Mouse (Mus musculus) MEL (cell line): ENCODE data around the gene Rpp25. TPM values are rescaled to one million over a fixed set of nuclear protein-coding genes. Genes with fewer than 3 reads are reported as not detected.

Source experiments
- DNase-seq: peaks from one replicate; pipeline ENCODE4 v3.0.0; 2011; ENCODE audit warnings: low read depth, low spot score
- H3K27ac ChIP-seq: 2 replicates; pipeline ENCODE4 v1.5.1; 2012; ENCODE audit warnings: low read depth, mild to moderate bottlenecking, control low read depth, low read length, moderate library complexity; ENCODE audit not compliant: control insufficient read depth
- H3K27me3 ChIP-seq, 2 experiments: fragments of 150-350 bp in 1 of 2; sonication (generic) in 1 of 2; 2 replicates each; pipeline ENCODE4 v1.6.1; 2012; ENCODE audit warnings: low read length in 2 of 2, mild to moderate bottlenecking in 2 of 2, improper control_type of control experiment in 1 of 2, moderate library complexity in 1 of 2; ENCODE audit not compliant: insufficient read depth in 2 of 2, control insufficient read depth in 1 of 2
- H3K36me3 ChIP-seq, 2 experiments: 2 replicates each; pipeline ENCODE4 v1.6.1; 2012 to 2014; ENCODE audit warnings: low read length in 2 of 2, improper control_type of control experiment in 1 of 2, inconsistent platforms in 1 of 2, mild to moderate bottlenecking in 1 of 2; ENCODE audit not compliant: insufficient read depth in 2 of 2, control insufficient read depth in 1 of 2
- H3K4me1 ChIP-seq, 2 experiments: fragments of 150-350 bp in 1 of 2; sonication (generic) in 1 of 2; 2 replicates each; pipeline ENCODE4 v1.6.1; 2012; ENCODE audit warnings: low read length in 2 of 2, improper control_type of control experiment in 1 of 2, mild to moderate bottlenecking in 1 of 2; ENCODE audit not compliant: insufficient read depth in 2 of 2, control insufficient read depth in 1 of 2
- H3K4me3 ChIP-seq, 2 experiments: fragments of 150-350 bp in 1 of 2; sonication (generic) in 1 of 2; 2 replicates each; pipeline ENCODE4 v1.5.1; 2012; ENCODE audit warnings: low read depth in 2 of 2, low read length in 2 of 2, mild to moderate bottlenecking in 2 of 2, moderate library complexity in 2 of 2, control low read depth in 1 of 2, improper control_type of control experiment in 1 of 2; ENCODE audit not compliant: control insufficient read depth in 1 of 2, insufficient read depth in 1 of 2
- H3K79me2 ChIP-seq: 2 replicates; pipeline ENCODE4 v1.6.1; 2012; ENCODE audit warnings: mild to moderate bottlenecking, low read length, moderate library complexity; ENCODE audit not compliant: control insufficient read depth, poor library complexity, insufficient read depth
- H3K9ac ChIP-seq: 2 replicates; pipeline ENCODE4 v1.6.1; 2012; ENCODE audit warnings: low read depth, mild to moderate bottlenecking, control low read depth, low read length, moderate library complexity; ENCODE audit not compliant: control insufficient read depth, poor library complexity, severe bottlenecking
- H3K9me3 ChIP-seq: fragments of 150-350 bp; sonication (generic); replicated peaks from 2 replicates; pipeline ENCODE4 v1.6.1; 2012; ENCODE audit warnings: mild to moderate bottlenecking, low read length, improper control_type of control experiment, moderate library complexity; ENCODE audit not compliant: insufficient read depth
- BHLHE40 ChIP-seq: IDR thresholded peaks from 2 replicates; pipeline ENCODE4 v1.6.1; 2012; ENCODE audit warnings: low read depth, mild to moderate bottlenecking, inconsistent platforms, low read length, improper control_type of control experiment, borderline replicate concordance
- CHD1 ChIP-seq: IDR thresholded peaks from 2 replicates; pipeline ENCODE4 v1.6.1; 2012; ENCODE audit warnings: low read depth, mild to moderate bottlenecking, inconsistent platforms, low read length, improper control_type of control experiment
- CHD2 ChIP-seq: IDR thresholded peaks from 2 replicates; pipeline ENCODE4 v1.6.1; 2011; ENCODE audit warnings: low read length, improper control_type of control experiment
- E2F4 ChIP-seq: IDR thresholded peaks from 2 replicates; pipeline ENCODE4 v1.6.1; 2011; ENCODE audit warnings: low read depth, low read length, improper control_type of control experiment, borderline replicate concordance
- HCFC1 ChIP-seq: IDR thresholded peaks from 2 replicates; pipeline ENCODE4 v1.6.1; 2012; ENCODE audit warnings: low read depth, mild to moderate bottlenecking, inconsistent platforms, low read length, improper control_type of control experiment, moderate library complexity
- KAT2A ChIP-seq: conservative IDR thresholded peaks from 2 replicates; pipeline ENCODE4 v1.6.1; 2012; ENCODE audit warnings: low read depth, low read length, improper control_type of control experiment, inconsistent platforms
- MAFK ChIP-seq: IDR thresholded peaks from 2 replicates; pipeline ENCODE4 v1.6.1; 2011; ENCODE audit warnings: low read depth, mild to moderate bottlenecking, low read length, improper control_type of control experiment, borderline replicate concordance
- MAX ChIP-seq: IDR thresholded peaks from 2 replicates; pipeline ENCODE4 v1.6.1; 2011; ENCODE audit warnings: low read length, improper control_type of control experiment
- MAZ ChIP-seq: IDR thresholded peaks from 2 replicates; pipeline ENCODE4 v1.6.1; 2012; ENCODE audit warnings: low read depth, mild to moderate bottlenecking, inconsistent platforms, low read length, improper control_type of control experiment
- MEF2A ChIP-seq: IDR thresholded peaks from 2 replicates; pipeline ENCODE4 v1.6.1; 2014; ENCODE audit warnings: low read depth, mild to moderate bottlenecking, inconsistent platforms, low read length, improper control_type of control experiment; ENCODE audit not compliant: poor library complexity, insufficient replicate concordance, severe bottlenecking; ENCODE audit errors: extremely low read depth
- MXI1 ChIP-seq: IDR thresholded peaks from 2 replicates; pipeline ENCODE4 v1.6.1; 2011; ENCODE audit warnings: mild to moderate bottlenecking, low read depth, low read length, improper control_type of control experiment
- MYC ChIP-seq: IDR thresholded peaks from 2 replicates; pipeline ENCODE4 v1.6.1; 2011; ENCODE audit warnings: low read depth, mild to moderate bottlenecking, low read length, improper control_type of control experiment, moderate library complexity
- NELFE ChIP-seq: IDR thresholded peaks from 2 replicates; pipeline ENCODE4 v1.6.1; 2011; ENCODE audit warnings: low read depth, low read length, improper control_type of control experiment
- NRF1 ChIP-seq: IDR thresholded peaks from 2 replicates; pipeline ENCODE4 v1.6.1; 2014; ENCODE audit warnings: low read depth, mild to moderate bottlenecking, inconsistent platforms, low read length, improper control_type of control experiment, moderate library complexity; ENCODE audit not compliant: poor library complexity, insufficient read depth, severe bottlenecking
- POLR2A ChIP-seq, 2 experiments: IDR thresholded peaks; 2 replicates each; pipeline ENCODE4 v1.6.1; 2011 to 2012; ENCODE audit warnings: low read length in 2 of 2, mild to moderate bottlenecking in 2 of 2, control low read depth in 1 of 2, improper control_type of control experiment in 1 of 2, low read depth in 1 of 2, moderate library complexity in 1 of 2; ENCODE audit not compliant: control insufficient read depth in 1 of 2, insufficient read depth in 1 of 2, poor library complexity in 1 of 2
- RAD21 ChIP-seq: IDR thresholded peaks from 2 replicates; pipeline ENCODE4 v1.6.1; 2011; ENCODE audit warnings: mild to moderate bottlenecking, low read depth, low read length, improper control_type of control experiment
- SIN3A ChIP-seq: IDR thresholded peaks from 2 replicates; pipeline ENCODE4 v1.6.1; 2012; ENCODE audit warnings: low read length, improper control_type of control experiment, inconsistent platforms
- TAL1 ChIP-seq: IDR thresholded peaks from 2 replicates; pipeline ENCODE4 v1.6.1; 2012; ENCODE audit warnings: mild to moderate bottlenecking, inconsistent platforms, low read length, moderate library complexity, mixed read lengths
- USF1 ChIP-seq: IDR thresholded peaks from 2 replicates; pipeline ENCODE4 v1.6.1; 2014; ENCODE audit warnings: low read depth, mild to moderate bottlenecking, inconsistent platforms, low read length, improper control_type of control experiment, moderate library complexity
- ZC3H11A ChIP-seq: IDR thresholded peaks from 2 replicates; pipeline ENCODE4 v1.6.1; 2012; ENCODE audit warnings: low read depth, mild to moderate bottlenecking, inconsistent platforms, low read length, improper control_type of control experiment
- ZKSCAN1 ChIP-seq: IDR thresholded peaks from 2 replicates; pipeline ENCODE4 v1.6.1; 2012; ENCODE audit warnings: low read depth, mild to moderate bottlenecking, inconsistent platforms, low read length, improper control_type of control experiment, moderate library complexity
- polyA plus RNA-seq, 2 experiments: library from polyadenylated mRNA; stranded (reverse) in 1 of 2; unstranded in 1 of 2; fragments of >175 nt in 1 of 2; fragments of >200 nt in 1 of 2; gene quantifications; 2 replicates each; pipeline versions ENCODE4 v1.2.1 to v1.2.4; 2012; ENCODE audit warnings: low replicate concordance in 2 of 2, low read depth in 1 of 2; ENCODE audit not compliant: insufficient read length in 2 of 2, insufficient read depth in 1 of 2, missing spikeins in 1 of 2
- total RNA-seq: library from RNA; depleted of rRNA; stranded (reverse); fragments of 300-350 nt; gene quantifications from 2 replicates; pipeline ENCODE4 v1.2.3, GENCODE M21; 2012

Gene Rpp25
- total and polyA plus RNA-seq, 3 experiments: 0.12 to 0.68 TPM; not detected in 1

GRCm38 (mm10) chr9:57466101-57466500 is 37.7 kb upstream of the Rpp25 start:
- peak; percentile 8 for DNase-seq
- TF ChIP-seq MAZ (no peak), POLR2A (IDR thresholded peaks at IDR 0.05; ENCODE audit: control insufficient read depth in 1 of 2, insufficient read depth in 1 of 2, low read depth in 1 of 2, low read length in 2 of 2, poor library complexity in 1 of 2) (no peak), USF1 (no peak), MAFK (no peak), TAL1 (no peak), MEF2A (no peak), NELFE (no peak), BHLHE40 (no peak), ZC3H11A (no peak), E2F4 (no peak)
- H3K27me3 ChIP-seq: no peaks in the 10 kb centered on the region
- H3K4me3 ChIP-seq: no peak overlapping the region
- H3K9ac ChIP-seq: no peak overlapping the region
- no peaks in the 10 kb centered on the region; the same call in 1 of the 2 replicates for H3K79me2 ChIP-seq
- no peak overlapping the region for H3K27ac ChIP-seq
- no peaks in the 10 kb centered on the region for H3K36me3 ChIP-seq
- peaks cover 0 to 8% of the 10 kb centered on the region in 2 experiments; a peak in 2 of 4 replicates for H3K4me1 ChIP-seq
- no peaks in the 10 kb centered on the region for H3K9me3 ChIP-seq

GRCm38 (mm10) chr9:57467271-57467771 is 36.5 kb upstream of the Rpp25 start:
- H3K36me3 ChIP-seq: no peaks in the 10 kb centered on the region
- H3K27me3 ChIP-seq: peaks cover 0 to under 1% of the 10 kb centered on the region in 2 experiments; a peak in 1 of 4 replicates
- H3K79me2 ChIP-seq: no peaks in the 10 kb centered on the region; the same call in 1 of the 2 replicates
- H3K9me3 ChIP-seq: no peaks in the 10 kb centered on the region
- peak; percentile 4 for DNase-seq
- peak overlapping the region; percentile 67 for H3K9ac ChIP-seq
- no peak overlapping the region for H3K27ac ChIP-seq
- H3K4me3 ChIP-seq: peak overlapping the region; percentile 12 to 60; a peak in 3 of 4 replicates
- no peak for TF ChIP-seq ZKSCAN1
- no peak for TF ChIP-seq E2F4
- TF ChIP-seq MEF2A: no peak
- no peak for TF ChIP-seq RAD21
- no peak for TF ChIP-seq NELFE
- H3K4me1 ChIP-seq: peaks cover 0 to 8% of the 10 kb centered on the region in 2 experiments; a peak in 2 of 4 replicates

- Histone ChIP-seq H3K9ac (peak within 1 kb of the TSS; percentile 67), H3K79me2 (no peaks in the 10 kb centered on the region; the same call in 1 of the 2 replicates), H3K36me3 (no peaks in the 10 kb centered on the region), H3K9me3 (no peaks in the 10 kb centered on the region), H3K27ac (no peak within 1 kb of the TSS), H3K4me3 (peak within 1 kb of the TSS; percentile 12 to 60; a peak in 3 of 4 replicates), H3K27me3 (peaks cover 0 to 1% of the 10 kb centered on the region in 2 experiments; a peak in 1 of 4 replicates), H3K4me1 (peaks cover 0 to 8% of the 10 kb centered on the region in 2 experiments; a peak in 2 of 4 replicates)
- DNase-seq: peak; percentile 94
- TF ChIP-seq SIN3A: peak; percentile 95
- TF ChIP-seq NRF1: peak; percentile 40; the same call in 1 of the 2 replicates
- TF ChIP-seq HCFC1: peak; percentile 59; the same call in 1 of the 2 replicates
- TF ChIP-seq MYC: no peak
- no peak for TF ChIP-seq E2F4
- TF ChIP-seq MAX: peak; percentile 53; the same call in 1 of the 2 replicates
- TF ChIP-seq USF1: no peak
- no peak for TF ChIP-seq KAT2A
- TF ChIP-seq CHD1: no peak
- TF ChIP-seq MXI1: peak; percentile 93
- peak; percentile 99 for TF ChIP-seq CHD2
Observed at GRCm38 (mm10) chr9:57467896-57468549, 35.8 kb upstream of the Rpp25 start, which contains the start of gene Scamp5. Scamp5 (minus strand) TSS chr9:57468060.
